ENCODE assay signal across 25 mouse cellular contexts in the genomic region with DNA sequence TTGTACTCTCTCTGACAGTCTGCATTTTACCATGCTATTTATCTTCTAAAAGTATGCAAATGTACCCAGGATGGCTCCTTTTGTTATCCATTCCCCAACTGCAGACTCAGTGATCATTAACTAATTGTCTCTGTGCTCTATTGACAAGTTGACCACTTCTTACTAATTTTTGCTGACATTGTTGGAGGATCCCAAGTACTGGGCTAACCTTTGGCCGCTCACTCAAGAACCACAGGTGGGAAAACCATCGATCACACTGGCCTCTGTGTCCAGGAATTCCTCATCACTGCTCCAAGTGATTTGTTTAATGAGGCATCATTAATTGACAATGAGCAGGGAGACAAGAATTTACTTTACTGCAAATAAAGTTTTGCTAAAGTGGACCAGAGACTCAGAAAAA.
DNase-seq lines count a peak whose midpoint lies in the region; ATAC-seq lines count a peak whose summit lies in the region.
"Had no signal": no experiment of that assay in that cellular context is flagged by ENCODE, and none has a peak within 500 bp of the region (broad histone marks: within the 10 kb centered on the region; RNA-seq: fewer than 3 reads in every experiment).

No protein-coding gene starts in this region.

- H3K27me3 ChIP-seq in neural tube, embryonic 11.5 days (ENCODE audit: control insufficient read depth, insufficient read depth, low read length) = no peaks in the 10 kb centered on the region
- H3K27me3 ChIP-seq in forebrain, embryonic 16.5 days (replicated peaks; ENCODE audit: control insufficient read depth, insufficient read depth, low read length) = no peaks in the 10 kb centered on the region
- H3K27me3 ChIP-seq: embryonic facial prominence, embryonic 13.5 days; forebrain, embryonic 12.5 days; forebrain, embryonic 15.5 days; hindbrain, embryonic 12.5 days; hindbrain, embryonic 15.5 days had no signal

- H3K4me3 ChIP-seq in neural tube, embryonic 11.5 days (ENCODE audit: low read depth, low read length) = no peak overlapping the region
- H3K4me3 ChIP-seq in forebrain, embryonic 16.5 days (replicated peaks; ENCODE audit: low read length) = no peak overlapping the region
- H3K4me3 ChIP-seq: embryonic facial prominence, embryonic 10.5 days; embryonic facial prominence, embryonic 13.5 days; erythroblast, embryonic 14.5 days; forebrain, embryonic 12.5 days; forebrain, embryonic 15.5 days; gastrocnemius, adult 2 months; hindbrain, embryonic 12.5 days; hindbrain, embryonic 15.5 days had no signal

- H3K27ac ChIP-seq in neural tube, embryonic 11.5 days (ENCODE audit: low read depth, low read length) = no peak overlapping the region
- no peak overlapping the region for H3K27ac ChIP-seq in forebrain, embryonic 16.5 days (ENCODE audit: low read length)
- H3K27ac ChIP-seq: embryonic facial prominence, embryonic 10.5 days; embryonic facial prominence, embryonic 13.5 days; forebrain, embryonic 12.5 days; forebrain, embryonic 15.5 days; gastrocnemius, adult 2 months; hindbrain, embryonic 12.5 days; hindbrain, embryonic 15.5 days had no signal

- no peaks in the 10 kb centered on the region for H3K9me3 ChIP-seq in neural tube, embryonic 11.5 days (ENCODE audit: control insufficient read depth, low read length)
- H3K9me3 ChIP-seq in forebrain, embryonic 16.5 days (ENCODE audit: control insufficient read depth, low read length) = no peaks in the 10 kb centered on the region
- H3K9me3 ChIP-seq: embryonic facial prominence, embryonic 10.5 days; embryonic facial prominence, embryonic 13.5 days; forebrain, embryonic 12.5 days; forebrain, embryonic 15.5 days; G1E; hindbrain, embryonic 12.5 days; hindbrain, embryonic 15.5 days had no signal

- H3K4me1 ChIP-seq in neural tube, embryonic 11.5 days (ENCODE audit: control insufficient read depth, insufficient read depth, low read length) = 0 out of 2 replicates have a peak, but pooled peaks cover 3% of the 10 kb centered on the region
- no peaks in the 10 kb centered on the region for H3K4me1 ChIP-seq in forebrain, embryonic 16.5 days (replicated peaks; ENCODE audit: control insufficient read depth, insufficient read depth, low read length)
- H3K4me1 ChIP-seq: embryonic facial prominence, embryonic 10.5 days; embryonic facial prominence, embryonic 13.5 days; forebrain, embryonic 12.5 days; forebrain, embryonic 15.5 days; hindbrain, embryonic 12.5 days; hindbrain, embryonic 15.5 days had no signal

- H3K9ac ChIP-seq in neural tube, embryonic 11.5 days (ENCODE audit: low read length) = no peak overlapping the region
- H3K9ac ChIP-seq in forebrain, embryonic 16.5 days (replicated peaks; ENCODE audit: low read depth, low read length) = no peak overlapping the region
- H3K9ac ChIP-seq: embryonic facial prominence, embryonic 13.5 days; forebrain, embryonic 12.5 days; forebrain, embryonic 15.5 days; hindbrain, embryonic 12.5 days; hindbrain, embryonic 15.5 days had no signal

- WGBS in neural tube, embryonic 11.5 days = 37% methylated on average over 2 of the region's 2 CpGs
- WGBS in forebrain, embryonic 16.5 days = 67% methylated on average over 2 of the region's 2 CpGs

- H3K4me2 ChIP-seq in neural tube, embryonic 11.5 days (ENCODE audit: low read depth) = no peak overlapping the region
- H3K4me2 ChIP-seq in forebrain, embryonic 16.5 days (ENCODE audit: low read length) = no peak overlapping the region
- H3K4me2 ChIP-seq: embryonic facial prominence, embryonic 13.5 days; forebrain, embryonic 12.5 days; forebrain, embryonic 15.5 days; heart, embryonic 11.5 days; hindbrain, embryonic 12.5 days; hindbrain, embryonic 15.5 days had no signal

- peak; percentile 2 for DNase-seq in embryo, embryonic 10.5 days (ENCODE audit: low spot score)
- no peak for DNase-seq in embryo, embryonic 9.5 days (ENCODE audit: extremely low spot score)
- peak; percentile 10 for DNase-seq in neural tube, embryonic 11.5 days (ENCODE audit: low spot score)
- no peak for DNase-seq in neural tube, embryonic 10.5 days (ENCODE audit: extremely low spot score, low spot score)
- peak; percentile 8 for DNase-seq in R1 (ENCODE audit: low read depth, low spot score)
- DNase-seq in yolk sac, embryonic 10.5 days (ENCODE audit: low spot score) = peak; percentile 2
- DNase-seq in frontal cortex, postnatal 25 days (ENCODE audit: low spot score in 2 of 2) = no peak
- DNase-seq: adrenal gland, postnatal 10 days; adrenal gland, postnatal 36 days; cerebellum, adult 18-20 months; cerebellum, adult 9-10 months; cerebellum, postnatal 14 days; gastrocnemius, adult 2 months; gastrocnemius, postnatal 14 days; heart, adult 11 months had no signal

- H3K36me3 ChIP-seq in neural tube, embryonic 11.5 days (ENCODE audit: control insufficient read depth, insufficient read depth, low read length) = no peaks in the 10 kb centered on the region
- no peaks in the 10 kb centered on the region for H3K36me3 ChIP-seq in forebrain, embryonic 16.5 days (ENCODE audit: control insufficient read depth, insufficient read depth)
- H3K36me3 ChIP-seq: embryonic facial prominence, embryonic 10.5 days; embryonic facial prominence, embryonic 13.5 days; forebrain, embryonic 12.5 days; forebrain, embryonic 15.5 days; G1E; hindbrain, embryonic 12.5 days; hindbrain, embryonic 15.5 days had no signal

- no peak for ATAC-seq in neural tube, embryonic 11.5 days (ENCODE audit: insufficient read depth, low FRiP score, low TSS enrichment)
- no peak for ATAC-seq in forebrain, embryonic 16.5 days
- ATAC-seq: forebrain, embryonic 15.5 days had no signal

Comparison
In these comparisons a context has a peak if more than half of its experiments do, and no peak if none do; other contexts are left out.
1. DNase-seq: peak in embryo, embryonic 10.5 days (single experiment), neural tube, embryonic 11.5 days (single experiment), R1 (single experiment) and yolk sac, embryonic 10.5 days (single experiment); none in embryo, embryonic 9.5 days (single experiment), neural tube, embryonic 10.5 days (single experiment) and frontal cortex, postnatal 25 days (0 of 2).